Mouse (Mus musculus) embryonic facial prominence, embryonic 12.5 days (tissue): ENCODE measurements around the gene Vmac. TPM values are rescaled to one million over a fixed set of nuclear protein-coding genes. Genes with fewer than 3 reads are reported as not detected.

Experiments used
- ATAC-seq: fragments of 200-750 bp; cut with Nextera tagmentation; 2 replicates; pipeline ENCODE4 v1.8.0; 2017; ENCODE audit not compliant: insufficient number of reproducible peaks, insufficient read depth, low FRiP score, low TSS enrichment
- H3K27ac ChIP-seq: fragments of 300-500 bp; sonication (generic); 2 replicates; pipeline ENCODE4 v1.5.1; 2016; ENCODE audit warnings: mild to moderate bottlenecking
- H3K27me3 ChIP-seq: fragments of 300-500 bp; sonication (generic); 2 replicates; pipeline ENCODE4 v1.6.1; 2016; ENCODE audit warnings: mild to moderate bottlenecking, moderate library complexity
- H3K36me3 ChIP-seq: fragments of 300-500 bp; sonication (generic); 2 replicates; pipeline ENCODE4 v1.6.1; 2016; ENCODE audit warnings: mild to moderate bottlenecking
- H3K4me1 ChIP-seq: fragments of 300-500 bp; sonication (generic); 2 replicates; pipeline ENCODE4 v1.6.1; 2016
- H3K4me2 ChIP-seq: fragments of 300-500 bp; sonication (generic); replicated peaks from 2 replicates; pipeline ENCODE4 v1.6.1; 2016; ENCODE audit warnings: mild to moderate bottlenecking, moderate library complexity
- H3K4me3 ChIP-seq: fragments of 300-500 bp; sonication (generic); 2 replicates; pipeline ENCODE4 v1.5.1; 2016; ENCODE audit warnings: mild to moderate bottlenecking
- H3K9ac ChIP-seq: fragments of 300-500 bp; sonication (generic); 2 replicates; pipeline ENCODE4 v1.6.1; 2016; ENCODE audit warnings: mild to moderate bottlenecking, moderate library complexity
- H3K9me3 ChIP-seq: fragments of 300-500 bp; sonication (generic); 2 replicates; pipeline ENCODE4 v1.6.1; 2016; ENCODE audit warnings: mild to moderate bottlenecking, moderate library complexity
- WGBS: fragments of 180-500 bp; shearing (Covaris S2); methylation state at CpG from one replicate; pipeline ENCODE4 v1.1.7; 2016; 5-methylcytosine and 5-hydroxymethylcytosine counted together
- polyA plus RNA-seq: library from polyadenylated mRNA; unstranded; fragments of >200 nt; fragmentation: Nextera tagmentation; extraction: Ambion mirVana; gene quantifications from 2 replicates; pipeline ENCODE4 v1.2.1, GENCODE M21; 2016

The Vmac gene
- polyA plus RNA-seq, 1 experiment from 2014 or later = 19.4 TPM

- Histone ChIP-seq H3K9me3 (no peaks in the 10 kb centered on the region), H3K4me3 (peak within 1 kb of the TSS; percentile 51), H3K36me3 (no peaks in the 10 kb centered on the region), H3K27me3 (peaks cover 68% of the 10 kb centered on the region), H3K4me2 (peak within 1 kb of the TSS; percentile 99), H3K27ac (no peak within 1 kb of the TSS), H3K4me1 (peaks cover 39% of the 10 kb centered on the region), H3K9ac (peak within 1 kb of the TSS; percentile 63)
- peak; percentile 6; the same call in 1 of the 2 replicates for ATAC-seq
- WGBS = under 1% methylated on average over 44 of the region's 48 CpGs
Measured at GRCm38 (mm10) chr17:56757416-56758123, 39.7 kb upstream of the Vmac start, which contains the start of gene Nrtn. Gene Nrtn, minus strand, starts transcription at chr17:56757530.

- Histone ChIP-seq H3K27ac (no peak overlapping the region), H3K4me2 (peak overlapping the region; percentile 99), H3K9ac (peak overlapping the region; percentile 63), H3K27me3 (peaks cover 75% of the 10 kb centered on the region), H3K4me3 (peak overlapping the region; percentile 51), H3K4me1 (peaks cover 31% of the 10 kb centered on the region), H3K9me3 (no peaks in the 10 kb centered on the region), H3K36me3 (no peaks in the 10 kb centered on the region)
- 2% methylated on average over 51 of the region's 51 CpGs for WGBS
- ATAC-seq = 0 out of 2 replicates have a peak, but pooled peaks have one; percentile 1
Measured at GRCm38 (mm10) chr17:56756703-56757399, 39.0 kb upstream of the Vmac start.

- ATAC-seq = no peak
- no peak overlapping the region for H3K4me2 ChIP-seq
- H3K27ac ChIP-seq = no peak overlapping the region
- H3K4me3 ChIP-seq = 0 out of 2 replicates have a peak overlapping the region, but pooled peaks have one; percentile 6
- peaks cover 26% of the 10 kb centered on the region for H3K4me1 ChIP-seq
- WGBS = 10% methylated on average over 36 of the region's 36 CpGs
- H3K9ac ChIP-seq = no peak overlapping the region
- no peaks in the 10 kb centered on the region for H3K36me3 ChIP-seq
- no peaks in the 10 kb centered on the region for H3K9me3 ChIP-seq
- H3K27me3 ChIP-seq = peaks cover 82% of the 10 kb centered on the region
Measured at GRCm38 (mm10) chr17:56754271-56755185, 36.7 kb upstream of the Vmac start.

DNA sequence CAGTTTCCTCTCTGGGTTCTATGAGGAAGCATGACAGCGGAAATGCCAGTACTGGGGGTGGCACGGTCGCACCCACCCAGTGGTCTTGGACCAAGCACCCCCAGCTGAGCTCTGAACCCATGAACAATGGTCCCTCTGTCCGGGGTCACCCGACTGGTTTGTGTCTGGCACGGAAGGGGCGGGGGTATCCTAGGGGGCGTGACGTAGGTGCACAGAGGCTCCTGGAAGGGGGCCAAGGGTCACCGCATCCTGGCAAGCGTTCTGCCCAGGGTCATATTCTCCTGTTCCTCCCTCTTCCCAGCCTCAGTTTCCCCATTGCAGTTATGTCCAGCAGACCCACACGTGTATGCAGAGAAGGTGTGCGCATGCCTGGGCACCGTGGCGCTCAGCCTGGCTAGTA is 35.6 kb upstream of the Vmac start:
- peaks cover 82% of the 10 kb centered on the region for H3K27me3 ChIP-seq
- H3K4me1 ChIP-seq = peaks cover 26% of the 10 kb centered on the region
- WGBS = 15% methylated on average over 15 of the region's 15 CpGs
- no peak overlapping the region for H3K27ac ChIP-seq
- no peaks in the 10 kb centered on the region for H3K36me3 ChIP-seq
- no peak overlapping the region for H3K4me2 ChIP-seq
- no peak for ATAC-seq
- no peaks in the 10 kb centered on the region for H3K9me3 ChIP-seq
- H3K4me3 ChIP-seq = no peak overlapping the region
- no peak overlapping the region for H3K9ac ChIP-seq

- Histone ChIP-seq H3K4me3 (peak overlapping the region; percentile 20), H3K9me3 (no peaks in the 10 kb centered on the region), H3K36me3 (no peaks in the 10 kb centered on the region), H3K27me3 (peaks cover 64% of the 10 kb centered on the region), H3K4me1 (peaks cover 13% of the 10 kb centered on the region; the same call in 1 of the 2 replicates), H3K27ac (no peak overlapping the region), H3K4me2 (peak overlapping the region; percentile 42), H3K9ac (no peak overlapping the region)
- peak; percentile 36; the same call in 1 of the 2 replicates for ATAC-seq
- 23% methylated on average over 71 of the region's 71 CpGs for WGBS
Measured at GRCm38 (mm10) chr17:56751404-56752072, 33.7 kb upstream of the Vmac start.

DNA sequence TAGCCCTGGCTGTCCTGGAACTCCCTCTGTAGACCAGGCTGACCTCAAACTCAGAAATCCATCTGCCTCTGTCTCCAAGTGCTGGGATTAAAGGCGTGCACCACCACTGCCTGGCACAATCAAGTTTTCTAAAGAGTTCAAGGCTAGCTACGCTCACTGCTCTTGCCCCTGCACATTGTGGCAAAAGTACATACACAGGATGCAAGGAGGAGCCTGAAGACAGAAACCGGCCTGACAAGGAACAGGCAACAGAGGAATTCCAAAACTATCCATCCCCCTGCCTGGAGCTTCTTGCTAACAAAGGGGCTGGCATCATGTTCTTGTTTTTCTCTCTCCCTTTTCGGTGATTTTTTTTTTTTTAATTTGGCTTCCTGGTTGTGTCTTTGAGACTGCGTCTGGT is 26.4 kb upstream of the Vmac start:
- H3K4me2 ChIP-seq = no peak overlapping the region
- no peaks in the 10 kb centered on the region for H3K9me3 ChIP-seq
- H3K36me3 ChIP-seq = no peaks in the 10 kb centered on the region
- no peak for ATAC-seq
- H3K4me1 ChIP-seq = no peaks in the 10 kb centered on the region
- no peak overlapping the region for H3K9ac ChIP-seq
- peak overlapping the region; percentile 54; the same call in 1 of the 2 replicates for H3K27ac ChIP-seq
- no peak overlapping the region for H3K4me3 ChIP-seq
- H3K27me3 ChIP-seq = 0 out of 2 replicates have a peak, but pooled peaks cover 3% of the 10 kb centered on the region
- WGBS = 53% methylated on average over 5 of the region's 5 CpGs

DNA sequence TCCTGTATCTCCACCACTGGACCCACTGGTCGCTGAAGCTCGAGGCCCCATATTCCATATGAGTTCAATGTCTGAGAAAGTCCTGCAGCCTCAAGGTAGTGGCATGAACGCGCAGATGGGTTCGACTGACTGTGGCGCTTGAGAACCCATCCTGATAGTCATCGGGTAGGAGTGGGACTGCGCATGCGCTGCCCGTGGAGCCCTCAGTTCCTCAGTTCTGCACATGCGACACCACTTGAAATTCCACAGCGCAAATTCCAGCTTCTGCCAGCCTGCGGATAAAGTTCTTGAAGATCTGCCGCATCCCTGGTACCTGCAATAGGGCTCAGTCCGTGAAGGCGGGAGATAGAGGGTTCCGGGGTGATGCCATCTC is 23.0 kb upstream of the Vmac start:
- 77% methylated on average over 17 of the region's 17 CpGs for whole genome bisulfite sequencing
- H3K27me3 ChIP-seq = 0 out of 2 replicates have a peak, but pooled peaks cover 3% of the 10 kb centered on the region

DNA sequence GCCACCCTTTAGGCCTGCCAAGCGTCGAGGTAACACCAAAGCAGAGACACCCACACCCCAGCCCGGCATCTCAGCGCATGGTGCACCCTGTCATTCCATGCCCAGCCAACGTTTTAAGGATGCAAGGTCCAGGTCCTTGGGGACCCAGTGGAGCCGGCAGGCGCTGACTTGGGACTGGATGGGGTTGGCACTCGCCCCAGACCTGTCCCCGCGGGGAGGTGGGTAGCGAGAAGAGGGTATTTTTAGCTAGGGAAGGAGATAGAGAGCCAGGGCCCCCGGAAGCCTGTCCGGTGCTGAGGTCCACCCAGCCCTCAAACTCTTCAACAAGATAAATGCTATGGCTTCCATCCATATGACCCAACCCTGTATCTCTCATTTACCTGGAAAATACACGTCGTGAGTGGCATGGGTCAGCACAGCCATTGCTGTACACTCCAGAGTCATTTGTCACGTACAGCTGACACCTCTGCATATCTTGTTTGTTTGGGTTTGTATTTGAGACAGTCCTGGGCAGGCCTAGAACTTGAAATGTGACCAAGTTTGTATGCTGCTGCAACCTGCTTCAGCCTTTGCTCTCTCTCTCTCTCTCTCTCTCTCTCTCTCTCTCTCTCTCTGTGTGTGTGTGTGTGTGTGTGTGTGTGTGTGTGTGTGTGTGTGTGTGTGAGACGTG is 22.4 kb upstream of the Vmac start:
- H3K9ac ChIP-seq = no peak overlapping the region
- H3K9me3 ChIP-seq = no peaks in the 10 kb centered on the region; the same call in 1 of the 2 replicates
- H3K36me3 ChIP-seq = no peaks in the 10 kb centered on the region
- no peak overlapping the region for H3K27ac ChIP-seq
- ATAC-seq = no peak
- no peaks in the 10 kb centered on the region for H3K4me1 ChIP-seq
- H3K27me3 ChIP-seq = 0 out of 2 replicates have a peak, but pooled peaks cover 3% of the 10 kb centered on the region
- no peak overlapping the region for H3K4me2 ChIP-seq
- 76% methylated on average over 17 of the region's 17 CpGs for whole genome bisulfite sequencing
- H3K4me3 ChIP-seq = no peak overlapping the region

More for the DNA sequence above, 23.0 kb upstream of the Vmac start:
- Histone ChIP-seq H3K9me3 (no peaks in the 10 kb centered on the region; the same call in 1 of the 2 replicates), H3K36me3 (no peaks in the 10 kb centered on the region), H3K27ac (no peak overlapping the region), H3K9ac (no peak overlapping the region), H3K4me3 (no peak overlapping the region), H3K4me1 (no peaks in the 10 kb centered on the region), H3K4me2 (no peak overlapping the region)
- no peak for ATAC-seq

DNA sequence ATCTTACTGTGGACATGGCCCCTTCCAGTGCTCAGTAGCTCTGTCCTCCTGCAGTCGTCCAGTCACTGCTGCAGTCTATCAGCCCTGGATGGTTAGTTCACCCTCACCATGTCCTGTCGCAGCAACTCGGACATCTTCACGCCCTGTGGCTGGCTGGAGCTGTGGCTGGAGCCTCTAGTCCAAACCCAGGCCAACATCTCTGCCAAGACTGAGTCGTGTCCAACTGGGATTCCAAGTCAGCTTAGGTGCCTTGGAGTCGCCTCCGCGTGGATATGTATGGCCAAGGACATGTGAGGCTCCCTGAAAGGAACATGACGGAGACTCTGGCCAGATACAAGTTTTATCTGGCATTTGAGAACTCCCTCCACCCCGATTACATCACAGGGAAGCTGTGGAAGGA is 20.4 kb upstream of the Vmac start:
- Histone ChIP-seq H3K4me1 (no peaks in the 10 kb centered on the region), H3K4me2 (no peak overlapping the region), H3K27ac (no peak overlapping the region), H3K9me3 (no peaks in the 10 kb centered on the region; the same call in 1 of the 2 replicates), H3K27me3 (0 out of 2 replicates have a peak, but pooled peaks cover 5% of the 10 kb centered on the region), H3K36me3 (no peaks in the 10 kb centered on the region), H3K9ac (no peak overlapping the region), H3K4me3 (no peak overlapping the region)
- 84% methylated on average over 10 of the region's 10 CpGs for WGBS
- ATAC-seq = no peak

GRCm38 (mm10) chr17:56736534-56736933 is 18.7 kb upstream of the Vmac start:
- no peak for ATAC-seq
- Histone ChIP-seq H3K4me2 (no peak overlapping the region), H3K36me3 (no peaks in the 10 kb centered on the region), H3K27ac (no peak overlapping the region), H3K4me1 (no peaks in the 10 kb centered on the region), H3K9me3 (no peaks in the 10 kb centered on the region; the same call in 1 of the 2 replicates), H3K27me3 (0 out of 2 replicates have a peak, but pooled peaks cover 7% of the 10 kb centered on the region), H3K4me3 (no peak overlapping the region), H3K9ac (no peak overlapping the region)
- 41% methylated on average over 8 of the region's 8 CpGs for WGBS
